Mouse (Mus musculus) embryonic facial prominence, embryonic 12.5 days (tissue): ENCODE results near the gene Gp2. TPM values are rescaled to one million over a fixed set of nuclear protein-coding genes. Genes with fewer than 3 reads are reported as not detected.

Source experiments
- ATAC-seq: fragments of 200-750 bp; cut with Nextera tagmentation; 2 replicates; pipeline ENCODE4 v1.8.0; 2017; ENCODE audit not compliant: insufficient number of reproducible peaks, insufficient read depth, low FRiP score, low TSS enrichment
- H3K27ac ChIP-seq: fragments of 300-500 bp; sonication (generic); 2 replicates; pipeline ENCODE4 v1.5.1; 2016; ENCODE audit warnings: mild to moderate bottlenecking
- H3K27me3 ChIP-seq: fragments of 300-500 bp; sonication (generic); 2 replicates; pipeline ENCODE4 v1.6.1; 2016; ENCODE audit warnings: mild to moderate bottlenecking, moderate library complexity
- H3K36me3 ChIP-seq: fragments of 300-500 bp; sonication (generic); 2 replicates; pipeline ENCODE4 v1.6.1; 2016; ENCODE audit warnings: mild to moderate bottlenecking
- H3K4me1 ChIP-seq: fragments of 300-500 bp; sonication (generic); 2 replicates; pipeline ENCODE4 v1.6.1; 2016
- H3K4me2 ChIP-seq: fragments of 300-500 bp; sonication (generic); replicated peaks from 2 replicates; pipeline ENCODE4 v1.6.1; 2016; ENCODE audit warnings: mild to moderate bottlenecking, moderate library complexity
- H3K4me3 ChIP-seq: fragments of 300-500 bp; sonication (generic); 2 replicates; pipeline ENCODE4 v1.5.1; 2016; ENCODE audit warnings: mild to moderate bottlenecking
- H3K9ac ChIP-seq: fragments of 300-500 bp; sonication (generic); 2 replicates; pipeline ENCODE4 v1.6.1; 2016; ENCODE audit warnings: mild to moderate bottlenecking, moderate library complexity
- H3K9me3 ChIP-seq: fragments of 300-500 bp; sonication (generic); 2 replicates; pipeline ENCODE4 v1.6.1; 2016; ENCODE audit warnings: mild to moderate bottlenecking, moderate library complexity
- WGBS: fragments of 180-500 bp; shearing (Covaris S2); methylation state at CpG from one replicate; pipeline ENCODE4 v1.1.7; 2016; 5-methylcytosine and 5-hydroxymethylcytosine counted together
- polyA plus RNA-seq: library from polyadenylated mRNA; unstranded; fragments of >200 nt; fragmentation: Nextera tagmentation; extraction: Ambion mirVana; gene quantifications from 2 replicates; pipeline ENCODE4 v1.2.1, GENCODE M21; 2016

The Gp2 gene
- polyA plus RNA-seq, result not detected in 2 replicates

- Histone ChIP-seq H3K4me3 (no peak within 1 kb of the TSS), H3K27me3 (no peaks in the 10 kb centered on the region), H3K9me3 (no peaks in the 10 kb centered on the region), H3K36me3 (no peaks in the 10 kb centered on the region), H3K27ac (no peak within 1 kb of the TSS), H3K4me1 (no peaks in the 10 kb centered on the region), H3K9ac (no peak within 1 kb of the TSS), H3K4me2 (no peak within 1 kb of the TSS)
- WGBS, result 91% methylated on average over 6 of the region's 6 CpGs
- no peak for ATAC-seq
Observed at GRCm38 (mm10) chr7:119459185-119459584, at the start of gene Gp2. Gene Gp2 (minus strand): TSS chr7:119459285.

DNA sequence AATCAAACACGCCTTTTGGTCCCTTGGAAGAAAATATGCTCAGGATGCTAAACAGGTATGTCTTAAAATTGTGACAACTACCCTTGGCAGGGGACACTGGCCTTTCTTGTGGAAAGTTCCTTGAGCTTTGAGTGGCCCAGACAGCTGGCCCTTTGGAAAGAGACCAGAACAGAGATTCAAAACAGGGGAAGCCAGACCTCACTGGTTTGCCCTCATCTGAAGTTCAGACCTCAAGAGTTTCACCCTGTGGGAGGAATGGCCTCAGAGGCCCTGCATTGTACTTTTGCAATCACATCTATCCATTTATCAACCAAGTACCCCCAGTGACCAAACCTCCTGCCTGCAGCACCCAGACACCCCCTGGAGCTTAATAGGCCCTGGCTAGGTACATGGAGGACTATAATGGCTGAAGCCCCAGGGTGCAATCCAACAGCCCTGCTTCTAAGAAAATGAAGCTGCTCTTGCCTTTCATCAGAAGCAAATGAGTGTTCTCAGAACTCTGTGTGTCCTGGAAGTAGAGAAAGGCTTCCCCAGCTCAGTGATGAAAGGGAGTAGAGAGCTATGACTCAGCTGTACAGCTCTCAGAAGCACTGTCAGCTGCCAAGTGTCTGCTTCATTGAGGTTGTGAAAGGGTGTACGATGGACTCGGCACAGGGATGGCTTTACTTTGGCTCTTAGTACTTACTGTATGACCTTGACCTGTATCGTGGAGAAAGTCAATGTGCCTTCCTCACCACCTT, 31.1 kb upstream of the Gp2 start:
- H3K27ac ChIP-seq, result no peak overlapping the region
- no peaks in the 10 kb centered on the region for H3K9me3 ChIP-seq
- H3K9ac ChIP-seq, result no peak overlapping the region
- ATAC-seq, result no peak
- 82% methylated on average over 4 of the region's 4 CpGs for WGBS
- no peaks in the 10 kb centered on the region for H3K4me1 ChIP-seq
- no peaks in the 10 kb centered on the region for H3K36me3 ChIP-seq
- H3K4me3 ChIP-seq, result no peak overlapping the region
- no peak overlapping the region for H3K4me2 ChIP-seq
- H3K27me3 ChIP-seq, result no peaks in the 10 kb centered on the region

DNA sequence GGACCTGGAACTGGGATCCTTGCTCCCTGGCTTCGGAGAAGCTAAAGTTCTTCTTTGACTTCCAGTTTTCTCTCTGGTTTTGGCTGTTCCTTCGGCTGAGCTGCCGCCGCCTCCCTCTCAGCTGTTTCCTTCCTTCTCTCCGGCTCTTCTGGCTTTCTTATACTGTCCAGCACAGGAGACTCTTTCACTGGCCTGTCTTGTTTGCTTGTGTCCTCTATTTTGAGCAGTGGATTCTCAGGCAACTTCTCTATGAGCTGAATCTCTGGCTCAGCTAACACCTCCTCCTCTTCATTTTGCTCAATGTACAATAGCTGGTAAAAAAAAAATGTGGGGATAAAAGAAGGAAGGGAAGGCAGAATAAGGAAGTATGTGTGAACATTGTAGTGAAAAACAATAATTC, 27.6 kb upstream of the Gp2 start:
- Histone ChIP-seq H3K27me3 (no peaks in the 10 kb centered on the region), H3K4me2 (no peak overlapping the region), H3K9me3 (no peaks in the 10 kb centered on the region), H3K4me1 (no peaks in the 10 kb centered on the region), H3K27ac (no peak overlapping the region), H3K36me3 (no peaks in the 10 kb centered on the region), H3K9ac (no peak overlapping the region), H3K4me3 (no peak overlapping the region)
- 86% methylated on average over 5 of the region's 5 CpGs for WGBS
- ATAC-seq, result no peak

- Histone ChIP-seq H3K27ac (no peak overlapping the region), H3K9me3 (no peaks in the 10 kb centered on the region), H3K36me3 (no peaks in the 10 kb centered on the region), H3K4me3 (no peak overlapping the region), H3K4me2 (no peak overlapping the region), H3K9ac (no peak overlapping the region), H3K27me3 (no peaks in the 10 kb centered on the region), H3K4me1 (no peaks in the 10 kb centered on the region)
- WGBS, result 85% methylated on average over 4 of the region's 4 CpGs
- no peak for ATAC-seq
Observed at GRCm38 (mm10) chr7:119484154-119484553, 25.1 kb upstream of the Gp2 start.

GRCm38 (mm10) chr7:119479256-119479655, 20.2 kb upstream of the Gp2 start, which contains the start of gene Umod:
Gene Umod (minus strand): TSS chr7:119479282.
- Histone ChIP-seq H3K9me3 (no peaks in the 10 kb centered on the region), H3K4me3 (no peak within 1 kb of the TSS), H3K36me3 (no peaks in the 10 kb centered on the region), H3K4me1 (no peaks in the 10 kb centered on the region), H3K4me2 (no peak within 1 kb of the TSS), H3K27ac (no peak within 1 kb of the TSS), H3K27me3 (no peaks in the 10 kb centered on the region), H3K9ac (no peak within 1 kb of the TSS)
- ATAC-seq, result no peak

DNA sequence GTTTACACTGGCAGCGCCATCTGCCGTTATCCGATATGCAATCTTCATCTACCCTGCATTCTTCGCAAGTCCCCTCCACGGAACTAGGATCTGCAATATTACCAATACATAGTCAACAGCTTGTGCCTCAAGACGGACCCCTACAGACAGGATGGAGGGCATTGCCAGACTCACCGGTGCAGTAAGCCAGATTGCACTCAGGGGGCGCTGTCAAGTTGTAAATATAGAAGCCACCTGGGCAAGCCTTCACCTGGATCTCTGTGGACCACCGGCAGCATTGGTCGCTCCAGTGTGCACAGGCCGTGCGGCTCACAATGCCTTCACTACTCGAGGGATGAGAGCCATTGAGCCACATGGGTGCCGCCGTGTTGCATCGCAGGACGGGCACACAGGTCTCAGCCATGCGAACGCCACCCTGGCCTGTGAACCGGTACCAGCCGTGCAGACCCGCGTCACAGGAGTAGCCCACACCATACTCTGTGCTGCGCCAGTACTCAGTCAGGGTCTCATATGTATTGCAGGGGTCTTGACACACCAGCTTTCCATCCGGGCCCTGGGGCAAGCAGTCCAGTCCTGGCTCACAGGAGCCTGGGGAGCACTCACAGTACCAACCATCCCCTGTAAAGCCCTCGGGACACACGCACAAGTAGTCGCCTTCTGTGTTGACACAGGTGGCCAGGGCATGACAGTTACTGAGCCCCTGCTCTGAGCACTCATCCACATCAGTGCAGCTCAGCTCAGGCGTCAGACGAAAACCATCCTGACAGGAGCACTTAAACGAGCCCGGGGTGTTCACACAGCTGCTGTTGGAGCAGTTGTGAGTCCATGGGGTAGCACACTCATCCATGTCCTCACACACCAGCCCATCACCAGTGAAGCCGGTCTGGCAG, 17.7 kb upstream of the Gp2 start:
- 70% methylated on average over 33 of the region's 33 CpGs for WGBS
- Histone ChIP-seq H3K36me3 (no peaks in the 10 kb centered on the region), H3K27ac (no peak overlapping the region), H3K4me3 (no peak overlapping the region), H3K4me1 (no peaks in the 10 kb centered on the region), H3K4me2 (no peak overlapping the region), H3K27me3 (no peaks in the 10 kb centered on the region), H3K9me3 (no peaks in the 10 kb centered on the region), H3K9ac (no peak overlapping the region)
- ATAC-seq, result peak; percentile 62; the same call in 1 of the 2 replicates

- H3K9me3 ChIP-seq, result no peaks in the 10 kb centered on the region
- ATAC-seq, result no peak
- WGBS, result 81% methylated on average over 7 of the region's 7 CpGs
Observed at GRCm38 (mm10) chr7:119454192-119454591, 4.9 kb downstream of the Gp2 start.

GRCm38 (mm10) chr7:119443849-119444248, 15.2 kb downstream of the Gp2 start:
- 76% methylated on average over 4 of the region's 4 CpGs for WGBS
- no peaks in the 10 kb centered on the region for H3K36me3 ChIP-seq
- H3K9ac ChIP-seq, result no peak overlapping the region
- H3K27me3 ChIP-seq, result no peaks in the 10 kb centered on the region
- no peaks in the 10 kb centered on the region for H3K4me1 ChIP-seq
- no peak overlapping the region for H3K4me3 ChIP-seq
- ATAC-seq, result no peak
- H3K27ac ChIP-seq, result no peak overlapping the region
- H3K9me3 ChIP-seq, result no peaks in the 10 kb centered on the region
- H3K4me2 ChIP-seq, result no peak overlapping the region

More at GRCm38 (mm10) chr7:119454192-119454591, 4.9 kb downstream of the Gp2 start:
- H3K27ac ChIP-seq, result no peak overlapping the region
- no peaks in the 10 kb centered on the region for H3K4me1 ChIP-seq
- no peak overlapping the region for H3K9ac ChIP-seq
- H3K27me3 ChIP-seq, result no peaks in the 10 kb centered on the region
- H3K4me3 ChIP-seq, result no peak overlapping the region
- H3K36me3 ChIP-seq, result no peaks in the 10 kb centered on the region
- H3K4me2 ChIP-seq, result no peak overlapping the region

- no peaks in the 10 kb centered on the region for H3K36me3 ChIP-seq
- H3K9me3 ChIP-seq, result no peaks in the 10 kb centered on the region
- H3K27ac ChIP-seq, result no peak overlapping the region
- 72% methylated on average over 1 of the region's 1 CpGs for WGBS
- no peak overlapping the region for H3K9ac ChIP-seq
- H3K4me1 ChIP-seq, result no peaks in the 10 kb centered on the region
- no peak overlapping the region for H3K4me2 ChIP-seq
- H3K27me3 ChIP-seq, result no peaks in the 10 kb centered on the region
- ATAC-seq, result no peak
- no peak overlapping the region for H3K4me3 ChIP-seq
Observed at GRCm38 (mm10) chr7:119441938-119442337, 17.1 kb downstream of the Gp2 start.

- ATAC-seq, result no peak
- WGBS, result 16% methylated on average over 6 of the region's 6 CpGs
- Histone ChIP-seq H3K4me1 (no peaks in the 10 kb centered on the region), H3K27me3 (no peaks in the 10 kb centered on the region), H3K36me3 (no peaks in the 10 kb centered on the region), H3K9ac (no peak overlapping the region), H3K4me2 (no peak overlapping the region), H3K27ac (no peak overlapping the region), H3K4me3 (no peak overlapping the region), H3K9me3 (no peaks in the 10 kb centered on the region)
Observed at GRCm38 (mm10) chr7:119427180-119427616, 31.9 kb downstream of the Gp2 start.

- H3K36me3 ChIP-seq, result no peaks in the 10 kb centered on the region
- no peak overlapping the region for H3K4me3 ChIP-seq
- no peaks in the 10 kb centered on the region for H3K9me3 ChIP-seq
- ATAC-seq, result no peak
- WGBS, result 11% methylated on average over 2 of the region's 2 CpGs
- no peak overlapping the region for H3K27ac ChIP-seq
- H3K9ac ChIP-seq, result no peak overlapping the region
- no peaks in the 10 kb centered on the region for H3K4me1 ChIP-seq
- no peak overlapping the region for H3K4me2 ChIP-seq
- H3K27me3 ChIP-seq, result no peaks in the 10 kb centered on the region
Observed at GRCm38 (mm10) chr7:119420730-119421129, 38.4 kb downstream of the Gp2 start.

DNA sequence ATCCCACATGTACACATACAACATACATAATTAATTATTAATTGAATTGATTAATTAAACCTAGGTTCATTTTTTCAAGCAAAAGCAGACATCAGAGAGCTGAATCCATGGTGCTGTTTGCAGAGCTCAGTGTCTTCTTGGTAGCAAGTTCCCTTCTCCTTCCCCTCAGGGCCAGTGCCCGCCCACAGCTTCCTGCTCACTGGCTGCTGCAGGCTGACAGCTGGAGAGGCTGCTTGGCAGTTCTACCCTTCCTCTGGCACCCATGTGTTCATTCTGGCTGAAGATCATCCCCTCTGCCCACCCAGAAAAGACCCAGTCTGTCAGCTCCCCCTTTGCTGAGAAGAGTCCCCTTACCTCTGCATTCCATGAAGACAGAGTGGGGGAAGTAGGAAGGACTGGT, 40.6 kb downstream of the Gp2 start:
- Histone ChIP-seq H3K9ac (no peak overlapping the region), H3K4me3 (no peak overlapping the region), H3K9me3 (no peaks in the 10 kb centered on the region), H3K27ac (no peak overlapping the region), H3K27me3 (no peaks in the 10 kb centered on the region), H3K4me1 (no peaks in the 10 kb centered on the region), H3K36me3 (no peaks in the 10 kb centered on the region), H3K4me2 (no peak overlapping the region)
- ATAC-seq, result no peak
- WGBS, result 76% methylated on average over 1 of the region's 1 CpGs
